Mouse (Mus musculus) gastrocnemius, postnatal 14 days (tissue): Measurements from ENCODE around the gene Tax1bp1. TPM values are rescaled to one million over a fixed set of nuclear protein-coding genes. Genes with fewer than 3 reads are reported as not detected.

Experiments
- DNase-seq: peaks from one replicate; pipeline ENCODE4 v3.0.0; 2021; ENCODE audit warnings: mixed read lengths
- intact Hi-C: fragments of 180-260 bp; cut with DNase I; formaldehyde crosslinking; loops from one replicate; pipeline ENCODE4 v1.15.1; 2025; ENCODE audit warnings: low total_unique reads
- total RNA-seq, 2 experiments: library from RNA; stranded (reverse); gene quantifications; 2 replicates each; pipeline ENCODE4 v1.2.3; 2021

The Tax1bp1 gene
- total RNA-seq, 2 experiments from 2014 or later, result 63.3 to 63.9 TPM

DNA sequence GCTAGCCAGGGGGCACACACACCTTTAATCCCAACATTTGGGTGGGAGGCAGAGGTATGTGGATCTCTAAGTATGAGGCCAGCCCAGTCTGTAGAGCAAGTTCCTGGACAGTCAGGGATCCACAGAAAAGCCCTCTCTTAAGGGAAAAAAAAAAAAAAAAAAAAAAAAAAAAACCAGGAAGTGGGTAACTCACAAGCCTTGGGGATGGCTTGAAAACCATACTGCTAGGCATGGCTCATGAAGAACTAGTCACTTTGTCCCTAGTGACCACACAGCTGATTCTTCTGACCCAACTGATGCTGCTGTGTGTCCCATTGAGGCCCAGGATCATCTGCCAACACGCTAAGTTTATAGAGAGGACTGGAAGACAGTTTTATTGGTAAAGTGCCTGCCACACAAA is 14.5 kb upstream of the Tax1bp1 start:
- intact Hi-C loops, result no loop called here
- no peak for DNase-seq

- intact Hi-C loops, result no loop called here
- no peak for DNase-seq
Measured at GRCm38 (mm10) chr6:52699899-52700298, 13.6 kb upstream of the Tax1bp1 start.

DNA sequence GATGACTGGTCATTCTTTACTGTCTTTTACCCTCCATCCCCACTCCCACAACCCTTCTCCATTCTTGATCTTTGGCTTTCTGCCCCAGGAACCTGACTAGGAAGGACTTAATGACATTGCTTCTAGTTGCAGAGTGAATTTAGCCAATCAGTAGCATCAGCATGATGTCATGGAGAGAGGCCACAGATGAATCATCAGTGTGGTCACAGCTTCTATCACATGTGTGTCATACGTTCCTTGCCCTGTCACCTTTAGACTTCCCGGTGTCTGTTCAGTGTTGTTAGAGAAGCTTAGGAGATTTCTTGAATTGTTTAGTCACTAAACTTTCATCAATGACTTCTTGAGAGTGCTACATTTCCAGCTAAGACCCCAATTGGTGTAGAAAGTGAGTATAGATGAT is 10.3 kb upstream of the Tax1bp1 start:
- intact Hi-C loops, result no loop called here
- no peak for DNase-seq

DNA sequence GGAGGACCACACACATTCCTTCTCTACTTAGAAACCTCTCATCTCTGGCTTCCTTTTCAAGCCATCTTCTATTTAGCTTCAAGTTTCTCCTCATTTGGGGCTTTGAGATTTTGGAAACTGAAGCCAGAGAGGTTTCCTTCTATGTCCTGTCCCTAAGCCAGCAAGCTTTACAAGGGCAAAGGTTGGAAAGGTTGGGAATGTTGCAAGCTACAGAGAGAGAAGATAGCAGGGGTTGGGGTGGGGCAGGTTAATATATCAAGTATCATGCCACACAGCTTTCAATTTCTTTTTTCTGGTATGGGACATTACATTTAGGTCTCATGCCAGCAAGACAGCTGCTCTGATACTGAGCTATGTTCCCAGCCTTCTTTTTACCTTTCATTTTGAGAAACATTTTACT is 8.2 kb upstream of the Tax1bp1 start:
- DNase-seq, result no peak

GRCm38 (mm10) chr6:52707815-52708214 is 5.7 kb upstream of the Tax1bp1 start:
- intact Hi-C loops, result no loop called here
- DNase-seq, result no peak

More for the DNA sequence above, 8.2 kb upstream of the Tax1bp1 start:
- intact Hi-C loops, result no loop called here

DNA sequence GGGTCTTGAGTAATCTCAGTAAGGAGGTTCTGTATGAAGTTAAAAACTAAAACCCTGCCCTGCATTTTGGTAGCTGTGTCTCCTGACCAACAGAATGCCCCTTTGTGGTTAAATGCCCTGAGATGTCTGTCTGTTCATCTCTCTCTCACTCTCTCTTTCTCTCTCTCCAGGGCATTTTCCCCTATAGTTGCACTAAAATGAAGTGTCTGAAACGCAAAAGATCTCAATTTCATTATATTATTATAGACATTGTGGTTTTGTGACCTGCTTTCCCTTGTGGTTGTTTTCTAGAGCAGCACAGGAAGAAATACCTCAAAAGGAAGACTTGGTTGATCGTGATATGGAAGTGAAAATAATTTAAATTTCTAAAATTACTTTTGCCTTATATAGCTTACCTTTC is 966 bp upstream of the Tax1bp1 start:
- no peak for DNase-seq
- intact Hi-C loops, result loop anchor here (10.0 kb wide), 1 partner anchor 48 kb away; no protein-coding TSS in a partner anchor

- intact Hi-C loops, result loop anchor here (10.0 kb wide), 1 partner anchor 49 kb away; no protein-coding TSS in a partner anchor
- DNase-seq, result peak; percentile 70
Measured at GRCm38 (mm10) chr6:52713897-52714509, 474 bp downstream of the Tax1bp1 start.

DNA sequence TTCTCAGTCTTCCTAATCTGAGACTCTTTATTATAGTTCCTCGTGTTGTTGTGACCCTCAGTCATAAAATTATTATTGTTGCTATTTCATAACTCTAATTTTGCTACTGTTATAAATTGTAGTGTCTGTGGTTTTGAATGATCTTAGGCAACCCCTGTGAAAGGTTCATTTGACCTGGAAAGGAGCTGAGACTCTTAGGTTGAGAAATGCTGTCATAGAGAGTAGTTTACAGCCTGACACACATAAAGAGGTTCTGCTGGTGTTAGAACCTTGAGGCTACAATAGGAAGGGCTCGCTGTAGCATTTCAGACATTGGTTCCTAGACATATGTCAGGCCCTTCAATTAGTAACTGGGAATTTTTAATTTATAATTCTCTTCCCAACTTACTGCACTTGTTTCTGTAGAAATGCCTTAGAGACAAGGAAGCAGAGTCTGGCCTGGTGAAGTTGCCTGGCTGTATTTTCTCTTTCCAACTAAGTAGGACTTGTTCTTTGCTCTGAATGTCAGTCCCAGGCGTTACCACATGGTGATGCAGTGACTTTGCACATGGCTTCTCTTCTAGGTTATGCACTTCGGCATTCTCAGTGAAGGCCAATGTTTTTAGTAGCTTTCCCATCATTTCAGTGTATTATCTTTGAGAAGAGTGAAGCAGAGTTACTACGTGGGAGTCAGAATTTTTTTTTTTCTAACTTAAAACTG is 4.1 kb downstream of the Tax1bp1 start:
- intact Hi-C loops, result loop anchor here (10.0 kb wide), 1 partner anchor 53 kb away; no protein-coding TSS in a partner anchor
- DNase-seq, result no peak

DNA sequence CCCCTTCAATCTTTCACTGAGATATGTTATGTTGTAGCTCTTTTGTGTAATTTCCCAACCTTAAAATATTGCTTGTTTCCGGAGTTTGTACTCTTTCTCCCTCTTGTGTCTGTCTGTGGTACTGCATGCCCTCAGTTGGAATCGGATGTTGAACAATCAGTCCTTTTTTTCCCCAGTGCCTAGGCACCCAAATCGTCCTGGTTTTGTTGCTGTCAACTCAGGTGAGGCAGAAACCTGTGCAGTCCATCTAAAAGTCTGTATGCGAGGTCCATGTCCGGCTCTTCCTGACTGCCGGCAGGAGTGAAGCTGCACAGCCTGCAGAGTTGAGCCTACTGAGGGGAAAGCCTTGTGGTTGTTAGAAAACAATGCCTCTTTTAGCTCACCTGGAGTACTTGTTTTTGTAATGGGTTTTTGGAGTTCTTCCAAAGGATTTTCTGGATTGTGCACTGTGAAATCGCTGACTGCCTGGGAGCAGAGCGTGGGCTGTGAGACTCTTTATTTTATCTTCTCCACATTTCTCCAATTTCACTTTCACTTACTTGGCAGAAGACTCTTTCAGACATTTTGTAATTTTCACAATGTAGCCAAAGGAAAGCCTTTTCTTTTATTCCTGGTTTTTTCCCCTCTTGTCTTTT is 11.4 kb downstream of the Tax1bp1 start:
- intact Hi-C loops, result loop anchor here (10.0 kb wide), 1 partner anchor 110 kb away; no protein-coding TSS in a partner anchor
- peak; percentile 42 for DNase-seq

- intact Hi-C loops, result no loop called here
- DNase-seq, result no peak
Measured at GRCm38 (mm10) chr6:52730338-52730737, 16.8 kb downstream of the Tax1bp1 start.

DNA sequence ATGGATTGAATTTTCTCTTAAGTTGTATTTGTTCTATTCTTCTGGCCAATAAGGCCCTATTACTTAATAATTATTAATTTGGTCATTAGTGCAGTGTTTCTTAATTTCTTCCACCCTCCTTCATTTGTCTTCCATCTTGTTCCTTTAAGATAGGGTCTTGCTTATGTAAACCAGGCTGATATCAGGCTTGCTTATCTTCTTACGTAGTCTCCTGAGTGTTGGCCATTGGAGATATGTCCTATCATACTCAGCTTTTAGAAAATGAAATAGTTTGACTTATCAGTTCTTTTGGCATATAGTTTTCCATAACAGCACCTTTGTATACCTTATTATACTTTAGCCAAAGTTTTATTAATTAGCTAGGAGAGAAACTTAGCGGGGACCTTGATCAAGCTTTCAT is 21.1 kb downstream of the Tax1bp1 start:
- DNase-seq, result no peak
- intact Hi-C loops, result no loop called here

GRCm38 (mm10) chr6:52752832-52753231 is 39.3 kb downstream of the Tax1bp1 start:
- no peak for DNase-seq
- intact Hi-C loops, result no loop called here

- DNase-seq, result no peak
- intact Hi-C loops, result no loop called here
Measured at GRCm38 (mm10) chr6:52765206-52765605, 51.7 kb downstream of the Tax1bp1 start.

DNA sequence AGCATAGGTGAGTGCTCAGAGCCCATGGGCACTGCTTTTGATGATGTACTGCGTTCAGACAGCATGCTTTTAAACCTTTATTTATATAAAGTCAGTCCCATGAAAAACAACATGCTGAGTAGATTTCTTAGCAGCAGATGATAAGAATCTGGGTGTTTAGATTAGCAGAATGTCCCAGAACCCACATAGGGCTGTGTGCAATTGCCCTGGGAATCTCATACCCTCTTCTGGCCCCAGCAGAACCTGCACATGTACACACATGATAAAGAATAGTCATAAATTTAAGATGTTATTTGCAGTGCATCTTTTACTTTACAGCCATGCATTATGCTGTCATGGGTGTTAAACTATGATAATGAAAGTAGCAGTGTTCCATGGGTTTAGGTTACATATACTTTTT is 57.3 kb downstream of the Tax1bp1 start:
- intact Hi-C loops, result no loop called here
- no peak for DNase-seq

GRCm38 (mm10) chr6:52773132-52773531 is 59.6 kb downstream of the Tax1bp1 start:
- intact Hi-C loops, result no loop called here

GRCm38 (mm10) chr6:52775350-52775749 is 61.8 kb downstream of the Tax1bp1 start:
- intact Hi-C loops, result no loop called here

More at GRCm38 (mm10) chr6:52773132-52773531, 59.6 kb downstream of the Tax1bp1 start:
- no peak for DNase-seq

GRCm38 (mm10) chr6:52775956-52776355 is 62.4 kb downstream of the Tax1bp1 start:
- no peak for DNase-seq
- intact Hi-C loops, result no loop called here

More at GRCm38 (mm10) chr6:52775350-52775749, 61.8 kb downstream of the Tax1bp1 start:
- DNase-seq, result no peak

GRCm38 (mm10) chr6:52777034-52777433 is 63.5 kb downstream of the Tax1bp1 start:
- DNase-seq, result no peak
- intact Hi-C loops, result no loop called here

- intact Hi-C loops, result no loop called here
- no peak for DNase-seq
Measured at GRCm38 (mm10) chr6:52778523-52778922, 65.0 kb downstream of the Tax1bp1 start.

DNA sequence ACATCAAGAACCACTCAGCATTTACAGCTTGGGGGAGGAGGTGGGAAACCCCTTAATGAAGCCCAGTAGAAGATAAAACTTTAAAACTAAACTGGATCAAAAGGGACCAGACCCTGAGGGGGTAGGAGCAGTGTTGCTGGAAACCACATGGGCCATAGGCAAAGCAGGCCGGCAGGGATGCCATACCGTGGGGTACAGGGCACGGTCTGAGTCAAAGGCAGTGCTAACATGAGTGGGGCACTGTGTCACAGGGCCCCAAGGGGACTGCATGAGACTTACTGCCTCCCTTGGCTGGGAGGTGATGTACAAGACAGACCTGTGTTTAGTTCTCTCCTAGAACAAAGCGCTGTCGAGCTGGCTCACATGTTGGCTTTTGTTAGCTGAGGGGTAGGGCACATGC is 66.0 kb downstream of the Tax1bp1 start:
- no peak for DNase-seq

GRCm38 (mm10) chr6:52790316-52790715 is 76.8 kb downstream of the Tax1bp1 start:
- intact Hi-C loops, result no loop called here
- no peak for DNase-seq

More for the DNA sequence above, 66.0 kb downstream of the Tax1bp1 start:
- intact Hi-C loops, result no loop called here
